Mouse (Mus musculus) spleen, postnatal 10 days (tissue): ENCODE results near the gene Yy1.
A peak's percentile ranks its signal among the peaks of the same experiment; 100 is the strongest.

ENCODE experiments used
- DNase-seq, 2 experiments: peaks; one replicate each; pipeline ENCODE4 v3.0.0; 2021 to 2022; ENCODE audit warnings: low spot score in 2 of 2

The Yy1 gene

GRCm38 (mm10) chr12:108792546-108793452 is at the start of gene Yy1:
TSS of gene Yy1 (plus strand) at chr12:108792973.
- peak; percentile 97 to 99 for DNase-seq

DNA sequence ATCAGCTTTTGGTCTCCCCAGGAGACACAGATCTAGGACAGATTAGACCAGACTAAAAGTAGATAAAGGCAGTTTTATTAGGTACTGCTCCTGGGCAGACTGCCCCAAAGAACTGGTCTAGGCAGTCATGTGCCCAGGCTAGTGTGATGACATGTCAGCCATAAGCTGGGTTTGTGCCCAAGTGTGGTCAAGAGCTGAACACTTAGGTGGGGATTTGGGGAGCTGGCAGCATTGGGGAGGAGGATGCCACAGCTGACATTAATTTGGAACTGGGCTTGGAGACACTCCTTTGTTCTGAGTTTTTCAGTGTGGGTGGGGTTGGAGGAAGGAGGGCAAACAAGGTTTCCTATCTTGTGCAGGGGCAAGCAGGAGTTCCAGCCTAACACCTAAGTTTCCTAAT is 46.8 kb upstream of the Yy1 start:
- no peak for DNase-seq

DNA sequence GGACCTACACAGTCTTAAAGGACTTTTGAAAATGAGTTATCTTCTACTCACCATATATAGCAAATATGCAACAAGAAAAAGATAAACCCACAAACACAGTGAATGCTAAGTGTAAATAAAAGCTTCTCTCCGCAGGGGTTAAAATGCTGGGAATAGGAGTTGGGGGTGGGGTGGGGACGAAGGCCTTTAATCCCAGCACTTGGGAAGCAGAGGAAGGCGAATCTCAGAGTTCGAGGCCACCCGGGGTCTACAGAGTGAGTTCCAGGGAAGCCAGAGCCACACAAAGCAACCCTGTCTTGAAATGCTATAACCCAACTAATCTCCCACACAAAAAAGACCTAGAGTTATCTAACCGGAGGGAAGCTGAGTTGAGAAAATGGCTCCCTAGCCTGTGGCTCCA is 43.8 kb upstream of the Yy1 start:
- no peak for DNase-seq

GRCm38 (mm10) chr12:108749454-108749853 is 43.3 kb upstream of the Yy1 start:
- no peak for DNase-seq

- DNase-seq = no peak
These were observed 42.5 kb upstream of the Yy1 start for GRCm38 (mm10) chr12:108750226-108750625.

GRCm38 (mm10) chr12:108751790-108752189 is 41.0 kb upstream of the Yy1 start:
- no peak for DNase-seq

GRCm38 (mm10) chr12:108755141-108755540 is 37.6 kb upstream of the Yy1 start:
- no peak for DNase-seq

DNA sequence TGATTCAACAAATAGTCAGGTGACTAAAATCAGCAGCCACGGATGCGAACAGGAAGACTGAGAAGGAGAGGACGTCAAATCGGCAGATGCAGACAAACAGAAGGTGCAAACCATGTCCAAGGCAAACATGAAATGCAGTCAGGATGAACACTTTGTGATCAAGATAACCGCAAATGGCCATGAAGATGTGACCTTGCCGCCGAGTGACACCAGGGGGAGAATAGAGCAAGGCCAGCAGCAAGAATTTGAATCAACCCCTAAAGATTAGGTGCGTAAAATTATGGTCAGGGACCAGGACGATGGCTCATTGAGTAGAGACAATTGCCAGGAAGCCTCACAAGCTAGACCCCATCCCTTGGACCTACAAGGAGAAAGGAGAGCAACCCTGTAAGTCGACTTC is 36.2 kb upstream of the Yy1 start:
- DNase-seq = no peak

GRCm38 (mm10) chr12:108757717-108758257 is 35.0 kb upstream of the Yy1 start:
- DNase-seq = peak; percentile 96 to 100

- no peak for DNase-seq
These were observed 34.5 kb upstream of the Yy1 start for GRCm38 (mm10) chr12:108758273-108758672.

- DNase-seq = peak in 1 of 2 experiments; percentile 22
These were observed 34.1 kb upstream of the Yy1 start for GRCm38 (mm10) chr12:108758682-108759081.

GRCm38 (mm10) chr12:108759266-108759665 is 33.5 kb upstream of the Yy1 start:
- no peak for DNase-seq

- no peak for DNase-seq
These were observed 32.8 kb upstream of the Yy1 start for GRCm38 (mm10) chr12:108760016-108760415.

- DNase-seq = peak in 1 of 2 experiments; percentile 71
These were observed 32.2 kb upstream of the Yy1 start for GRCm38 (mm10) chr12:108760500-108761020.

DNA sequence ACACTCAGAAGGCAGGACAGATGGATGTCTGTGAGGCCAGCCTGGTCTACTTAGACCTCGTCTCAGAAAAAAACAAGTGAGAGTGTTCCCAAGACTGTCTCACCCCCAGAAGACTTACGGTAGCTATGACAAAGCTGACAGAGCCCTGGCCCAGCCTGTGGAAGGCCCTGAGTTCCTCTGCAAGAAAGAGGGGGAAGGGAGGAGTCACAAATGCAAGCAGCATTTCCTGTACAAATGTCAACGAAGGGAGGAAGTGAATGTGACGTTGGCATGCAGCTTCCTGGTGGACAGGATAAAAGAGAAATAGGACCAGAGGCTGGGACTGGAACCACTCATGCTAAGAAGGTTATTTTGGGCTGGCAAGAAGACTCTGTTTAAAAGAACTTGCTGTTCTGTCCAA is 31.6 kb upstream of the Yy1 start:
- peak in 1 of 2 experiments; percentile 56 for DNase-seq

DNA sequence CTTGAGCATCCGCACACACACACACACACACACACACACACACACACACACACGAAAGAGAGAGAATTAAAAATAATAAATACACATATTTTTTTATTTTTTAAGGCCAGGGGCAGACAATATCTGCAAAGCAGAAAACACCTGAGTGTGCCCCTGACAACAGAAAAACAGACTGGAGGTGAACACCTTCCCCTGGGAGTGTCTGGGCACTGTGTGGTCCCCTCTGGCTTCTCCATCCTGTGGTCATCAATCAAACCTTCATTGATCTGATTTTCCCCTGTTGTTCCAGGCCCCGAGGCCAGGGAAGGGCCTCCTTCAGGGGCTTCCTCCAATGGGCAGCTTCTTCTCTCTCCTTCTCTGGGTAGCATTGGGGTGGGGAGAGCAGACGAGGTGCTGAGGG is 31.1 kb upstream of the Yy1 start:
- DNase-seq = no peak

GRCm38 (mm10) chr12:108763057-108763796 is 29.5 kb upstream of the Yy1 start:
- peak; percentile 66 to 81 for DNase-seq

DNA sequence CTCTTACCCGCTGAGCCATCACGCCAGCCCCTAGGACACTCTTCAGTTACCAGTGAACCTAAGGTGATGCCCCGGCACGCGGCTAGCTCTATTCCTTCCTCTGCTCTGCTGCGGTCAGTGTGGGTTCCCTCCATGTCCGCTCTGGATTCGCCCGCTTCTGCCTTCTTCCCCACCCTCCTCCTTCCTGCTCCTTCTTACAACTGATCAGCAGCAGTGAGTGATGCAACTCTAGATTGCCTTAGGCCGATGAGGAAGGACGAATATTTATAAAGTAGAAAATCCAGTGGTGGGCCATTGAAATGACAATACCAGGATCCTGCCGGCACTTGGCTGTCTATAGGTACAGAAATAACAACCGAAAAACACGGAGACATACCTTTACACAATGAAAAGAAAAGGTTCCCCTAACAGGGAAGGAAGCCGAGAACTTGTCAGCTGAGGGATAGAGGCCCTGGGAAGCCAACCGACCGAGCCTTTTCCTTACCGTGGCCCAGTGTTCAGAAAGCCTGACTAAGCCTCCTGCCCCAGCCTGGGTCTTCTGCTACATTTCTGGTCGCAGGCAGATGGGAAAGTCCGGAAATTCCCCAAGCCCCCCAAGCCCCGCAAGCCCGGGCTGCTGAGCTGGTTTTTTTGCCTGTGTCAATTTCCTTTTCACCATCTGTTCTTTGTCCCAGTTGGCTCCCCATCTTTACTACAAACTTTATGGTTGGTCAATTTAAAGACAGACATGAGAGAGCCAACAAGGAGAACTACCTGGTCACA is 27.7 kb upstream of the Yy1 start:
- peak; percentile 37 to 52 for DNase-seq

- DNase-seq = peak; percentile 78 to 83
These were observed 27.0 kb upstream of the Yy1 start for GRCm38 (mm10) chr12:108765751-108766221.

GRCm38 (mm10) chr12:108766316-108766715 is 26.5 kb upstream of the Yy1 start:
- DNase-seq = peak in 1 of 2 experiments; percentile 45

DNA sequence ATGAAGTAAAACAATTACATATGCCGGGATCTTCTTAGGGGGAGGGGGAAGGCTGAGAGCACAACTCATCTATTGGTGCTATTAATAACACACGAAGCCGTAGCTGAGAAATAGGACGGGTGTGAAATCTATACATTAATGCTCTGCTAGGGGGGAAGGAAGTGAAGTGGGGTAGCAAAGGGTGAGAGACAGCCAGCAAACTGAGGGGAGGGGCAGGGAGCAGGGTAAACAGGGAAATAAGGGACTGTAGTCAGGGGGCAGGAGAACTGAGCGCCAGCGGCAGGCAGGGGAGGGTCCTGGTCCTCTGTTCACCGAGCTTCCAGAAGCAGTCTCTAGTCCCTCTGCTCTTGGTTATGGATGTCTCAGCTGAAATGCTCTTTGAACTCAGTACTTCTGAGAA is 25.9 kb upstream of the Yy1 start:
- DNase-seq = no peak
